Mouse (Mus musculus): ENCODE measurements around the gene Cachd1.

Gene Cachd1

GRCm38 (mm10) chr4:100787201-100787600 is 10.7 kb downstream of the Cachd1 start:
- no peak for DNase-seq (ENCODE audit: extremely low spot score, low read depth, low spot score)

DNA sequence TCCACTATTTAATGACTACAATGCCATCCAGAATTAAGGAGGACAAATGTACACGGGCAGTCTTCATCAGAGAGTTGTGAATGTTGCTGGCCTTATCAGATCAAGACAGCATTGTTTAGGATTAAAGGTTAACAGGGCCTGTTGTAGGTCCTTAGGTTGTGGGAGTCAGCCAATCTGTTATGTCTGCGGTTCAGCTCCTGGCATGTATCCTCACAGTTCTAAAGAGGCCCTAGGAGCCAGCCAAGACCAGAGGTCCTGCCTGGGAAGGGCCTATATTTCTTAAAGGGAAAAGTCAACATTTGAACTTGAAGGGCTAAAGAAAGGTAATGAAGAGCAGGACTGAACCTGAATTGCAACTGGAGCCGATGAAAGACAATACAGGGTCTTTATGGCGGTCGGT is 13.7 kb downstream of the Cachd1 start:
- DNase-seq (ENCODE audit: extremely low spot score, low read depth, low spot score), result no peak

DNA sequence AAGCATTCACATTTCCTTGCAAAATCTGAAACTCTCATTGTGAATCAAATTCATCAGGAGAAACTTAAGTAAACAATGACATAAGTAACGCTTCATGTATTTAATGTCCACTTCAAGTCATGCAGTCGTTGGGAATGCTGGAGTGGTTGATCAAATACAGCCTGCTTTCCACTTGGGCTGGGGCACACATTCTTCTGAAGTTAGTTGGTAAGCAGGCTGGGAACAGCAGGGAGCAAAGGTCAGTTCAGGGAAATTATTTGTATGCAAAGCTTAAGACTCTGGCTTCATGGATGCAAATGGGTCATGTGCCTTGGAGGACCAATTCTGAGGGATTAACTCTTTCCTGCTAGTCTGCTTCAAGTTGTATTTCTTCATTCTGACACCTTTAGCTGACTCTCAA is 16.7 kb downstream of the Cachd1 start:
- DNase-seq (ENCODE audit: extremely low spot score, low read depth, low spot score), result peak; percentile 85

- no peak for DNase-seq (ENCODE audit: extremely low spot score, low read depth, low spot score)
Measured at GRCm38 (mm10) chr4:100795523-100795922, 19.0 kb downstream of the Cachd1 start.

DNA sequence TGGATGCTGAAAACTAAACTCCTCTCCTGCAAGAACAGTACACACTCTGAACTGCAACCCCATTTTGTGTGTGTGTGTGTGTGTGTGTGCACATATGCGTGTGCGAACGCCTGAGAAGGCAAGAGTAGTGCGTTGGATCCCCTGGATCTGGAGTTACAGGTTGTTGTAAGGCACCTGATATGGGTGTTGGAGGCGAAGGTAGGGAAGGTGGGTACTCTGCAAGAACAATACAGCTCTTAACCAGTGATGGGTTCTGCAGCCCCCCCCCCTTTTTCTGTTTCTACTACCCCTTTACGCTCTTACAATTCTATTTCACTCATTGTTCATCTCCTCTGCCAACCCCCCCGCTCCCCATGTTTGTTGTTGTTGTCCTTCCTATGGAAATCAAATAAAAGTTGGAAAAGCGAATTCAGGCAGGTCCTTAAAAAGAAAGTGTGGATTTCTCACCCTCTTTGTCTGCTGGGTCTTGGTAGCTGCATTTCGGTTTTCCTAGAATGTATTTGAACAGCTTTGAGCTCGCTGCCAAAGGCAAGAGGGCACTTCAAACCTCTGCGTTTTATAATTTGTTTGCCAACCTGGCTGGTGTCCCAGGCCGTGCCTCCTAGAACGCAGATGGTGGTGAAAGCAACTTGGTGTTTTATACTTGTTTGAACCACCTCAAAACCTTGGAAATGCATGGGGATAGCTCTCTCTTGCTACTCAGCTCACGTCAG is 24.4 kb downstream of the Cachd1 start:
- DNase-seq (ENCODE audit: extremely low spot score, low read depth, low spot score), result no peak

GRCm38 (mm10) chr4:100801443-100801786 is 24.9 kb downstream of the Cachd1 start:
- DNase-seq (ENCODE audit: extremely low spot score, low read depth, low spot score), result no peak

DNA sequence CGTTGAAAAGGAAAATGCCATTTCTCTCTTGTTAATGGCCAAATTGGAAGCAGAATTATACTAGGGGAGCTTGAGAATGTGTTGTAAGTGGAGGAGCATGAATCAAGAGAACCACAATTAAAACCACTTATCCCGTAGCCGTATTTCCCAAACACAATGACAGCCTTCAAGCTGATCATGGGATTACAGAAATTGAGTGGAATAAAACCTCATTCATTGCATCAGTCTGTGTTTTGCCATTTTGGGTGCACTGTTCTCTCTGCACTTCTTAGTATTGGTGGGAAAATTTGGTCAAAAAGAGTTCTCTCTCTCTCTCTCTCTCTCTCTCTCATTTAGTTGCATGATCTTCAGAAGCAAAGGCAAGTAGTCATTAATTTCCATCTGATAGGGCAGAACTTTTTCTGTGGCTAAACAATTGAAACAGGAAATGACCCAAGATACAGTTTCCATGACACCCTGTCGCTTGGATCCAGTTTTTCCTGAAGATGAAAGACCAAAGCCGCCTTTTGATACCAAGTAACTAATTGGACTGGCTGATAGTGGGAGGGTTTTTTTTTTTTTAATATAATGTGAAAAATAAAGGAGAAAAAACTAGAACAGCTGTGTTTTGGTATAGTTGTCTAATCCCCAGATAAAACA is 34.7 kb downstream of the Cachd1 start:
- no peak for DNase-seq (ENCODE audit: extremely low spot score, low read depth, low spot score)

GRCm38 (mm10) chr4:100811802-100812510 is 35.5 kb downstream of the Cachd1 start:
- DNase-seq (ENCODE audit: extremely low spot score, low read depth, low spot score), result no peak

DNA sequence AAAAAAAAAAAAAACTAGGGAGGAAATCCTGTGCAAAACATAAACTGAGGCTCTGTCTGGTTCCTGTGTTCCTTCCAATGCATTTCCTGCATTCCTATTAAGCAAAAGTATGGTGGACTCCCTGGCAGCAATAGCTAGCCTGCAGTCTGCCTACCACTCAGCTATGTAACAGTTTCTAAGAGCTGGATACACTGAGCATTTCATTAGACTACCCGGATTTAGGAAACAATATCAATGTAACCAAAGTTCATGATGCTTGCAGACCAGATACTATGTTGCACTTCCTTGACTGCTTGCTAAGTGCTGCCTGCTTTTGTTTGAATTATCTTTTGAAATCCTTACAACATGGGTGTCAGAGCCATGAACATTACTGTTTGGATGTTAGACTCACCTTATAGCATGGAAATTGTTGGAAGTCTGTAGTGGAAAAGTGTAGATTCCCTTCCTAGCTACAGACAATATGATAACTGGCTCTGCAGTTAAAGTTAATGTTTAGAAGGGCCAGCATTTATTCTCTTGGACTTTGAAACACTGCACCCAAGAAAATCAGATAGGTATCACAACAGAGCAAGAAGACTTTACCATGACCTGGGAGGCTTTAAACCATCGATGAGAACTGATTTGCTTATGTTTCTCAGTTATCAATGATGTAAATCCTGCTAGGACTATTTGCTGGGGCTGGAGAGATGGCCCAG is 37.4 kb downstream of the Cachd1 start:
- no peak for DNase-seq (ENCODE audit: extremely low spot score, low read depth, low spot score)

- no peak for DNase-seq (ENCODE audit: extremely low spot score, low read depth, low spot score)
Measured at GRCm38 (mm10) chr4:100819238-100819637, 42.8 kb downstream of the Cachd1 start.

GRCm38 (mm10) chr4:100822526-100822925 is 46.1 kb downstream of the Cachd1 start:
- DNase-seq (ENCODE audit: extremely low spot score, low read depth, low spot score), result no peak

DNA sequence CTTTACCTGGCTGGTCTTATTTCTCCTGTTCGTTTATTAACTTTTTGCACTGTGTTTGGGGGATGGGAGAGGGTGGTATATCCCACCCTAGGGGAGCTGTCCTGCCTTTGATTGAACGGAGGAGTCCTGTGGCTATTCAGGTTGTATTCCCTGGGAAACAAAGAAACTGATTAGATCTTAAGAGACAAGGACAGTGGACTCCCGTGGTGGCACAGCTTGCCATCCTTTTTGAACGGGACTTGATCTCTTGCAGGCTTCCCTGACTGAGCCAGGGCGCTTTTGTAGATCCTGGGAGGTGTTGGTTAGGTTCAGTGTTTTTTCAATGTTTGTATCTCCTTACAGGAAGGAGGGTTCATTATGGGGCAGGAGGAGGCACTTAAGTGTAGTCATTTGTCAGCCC is 50.9 kb downstream of the Cachd1 start:
- no peak for DNase-seq (ENCODE audit: extremely low spot score, low read depth, low spot score)

GRCm38 (mm10) chr4:100828737-100829136 is 52.3 kb downstream of the Cachd1 start:
- DNase-seq (ENCODE audit: extremely low spot score, low read depth, low spot score), result peak; percentile 64

GRCm38 (mm10) chr4:100837205-100837604 is 60.7 kb downstream of the Cachd1 start:
- no peak for DNase-seq (ENCODE audit: extremely low spot score, low read depth, low spot score)

- no peak for DNase-seq (ENCODE audit: extremely low spot score, low read depth, low spot score)
Measured at GRCm38 (mm10) chr4:100842629-100843028, 66.2 kb downstream of the Cachd1 start.

DNA sequence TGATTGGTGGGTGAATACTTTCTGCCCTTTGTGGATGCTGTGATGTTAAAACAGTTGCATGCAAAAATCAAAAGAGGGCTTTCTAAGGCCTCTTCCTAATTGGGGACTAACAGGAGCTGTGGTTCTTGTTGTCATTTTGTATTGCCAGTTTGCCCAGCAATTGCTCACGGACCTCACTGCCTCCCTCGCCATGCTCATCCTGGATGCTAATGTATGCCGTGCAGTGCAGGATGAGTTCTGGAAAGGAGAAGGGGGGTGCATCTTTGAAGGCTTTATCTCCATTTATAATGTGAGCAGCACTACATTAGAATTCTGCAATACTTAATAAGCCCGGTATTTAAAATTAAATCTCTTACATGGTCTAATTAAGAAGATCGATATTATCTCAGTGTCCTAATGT is 66.6 kb downstream of the Cachd1 start:
- no peak for DNase-seq (ENCODE audit: extremely low spot score, low read depth, low spot score)

- DNase-seq (ENCODE audit: extremely low spot score, low read depth, low spot score), result no peak
Measured at GRCm38 (mm10) chr4:100850846-100851495, 74.5 kb downstream of the Cachd1 start.

GRCm38 (mm10) chr4:100852448-100852847 is 76.0 kb downstream of the Cachd1 start:
- no peak for DNase-seq (ENCODE audit: extremely low spot score, low read depth, low spot score)

GRCm38 (mm10) chr4:100853426-100853825 is 77.0 kb downstream of the Cachd1 start:
- no peak for DNase-seq (ENCODE audit: extremely low spot score, low read depth, low spot score)

DNA sequence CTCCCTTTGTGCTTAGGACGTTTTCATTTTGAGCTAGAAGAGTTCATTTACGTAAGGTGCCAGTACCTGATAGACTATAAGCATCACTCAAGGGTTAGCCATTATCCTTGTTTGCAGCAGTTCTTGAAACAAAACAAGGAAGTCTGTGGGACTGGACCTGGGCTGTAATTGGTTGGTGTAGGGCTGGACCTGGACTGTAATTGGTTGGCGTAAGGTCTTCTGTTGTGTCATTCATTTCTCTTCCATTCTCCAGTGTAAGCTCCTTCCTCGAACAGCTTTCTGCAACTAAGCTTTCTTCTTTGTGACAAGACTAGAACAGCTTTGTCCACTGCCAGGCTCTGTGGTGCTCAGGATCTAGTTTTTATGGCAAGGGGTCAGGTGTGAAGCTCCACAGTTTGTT is 78.9 kb downstream of the Cachd1 start:
- DNase-seq (ENCODE audit: extremely low spot score, low read depth, low spot score), result no peak

GRCm38 (mm10) chr4:100857411-100857869 is 81.0 kb downstream of the Cachd1 start:
- DNase-seq (ENCODE audit: extremely low spot score, low read depth, low spot score), result peak; percentile 52
